Mouse (Mus musculus): ENCODE results near the gene Ccdc155. TPM values are rescaled to one million over a fixed set of nuclear protein-coding genes. Genes with fewer than 3 reads are reported as not detected.
"Not testable (repeated sequence)": the region's sequence is repeated elsewhere in the genome, so short reads cannot be mapped to it uniquely, and the experiment has no call there.

The Ccdc155 gene
- polyA plus RNA-seq, 1 experiment from 2014 or later = 0.53 TPM

GRCm38 (mm10) chr7:45154096-45154992 lies 50.3 kb downstream of the Ccdc155 start, which contains the start of the genes Pih1d1 and Aldh16a1:
Gene Pih1d1, plus strand, starts transcription at chr7:45154303.
Gene Aldh16a1, minus strand, starts transcription at chr7:45154584.
- 0 out of 2 replicates have a peak, but pooled peaks cover 2% of the 10 kb centered on the region for H3K36me3 ChIP-seq (ENCODE audit: control insufficient read depth, insufficient read depth, low read length)
- DNase-seq (ENCODE audit: low spot score) = peak; percentile 99
- H3K27ac ChIP-seq (ENCODE audit: low read depth, low read length) = peak within 1 kb of the TSS; percentile 93
- H3K4me2 ChIP-seq = peak within 1 kb of the TSS; percentile 70
- no peaks in the 10 kb centered on the region for H3K27me3 ChIP-seq (replicated peaks; ENCODE audit: control insufficient read depth, insufficient read depth, low read length)
- H3K9ac ChIP-seq (ENCODE audit: low read depth, low read length) = peak within 1 kb of the TSS; percentile 82
- peak; percentile 95 for ATAC-seq (replicated peaks; ENCODE audit: low FRiP score)
- 3% methylated on average over 69 of the region's 69 CpGs for WGBS
- peak within 1 kb of the TSS; percentile 71 for H3K4me3 ChIP-seq (ENCODE audit: low read depth, low read length)
- H3K4me1 ChIP-seq (replicated peaks; ENCODE audit: control insufficient read depth, insufficient read depth, low read length) = peaks cover 12% of the 10 kb centered on the region
- H3K9me3 ChIP-seq (ENCODE audit: control insufficient read depth, low read length) = no peaks in the 10 kb centered on the region

- Histone ChIP-seq H3K27me3 (replicated peaks; ENCODE audit: control insufficient read depth, insufficient read depth, low read length) (no peaks in the 10 kb centered on the region), H3K4me1 (replicated peaks; ENCODE audit: control insufficient read depth, insufficient read depth, low read length) (peaks cover 12% of the 10 kb centered on the region), H3K9me3 (ENCODE audit: control insufficient read depth, low read length) (no peaks in the 10 kb centered on the region), H3K4me2 (peak overlapping the region; percentile 70), H3K4me3 (ENCODE audit: low read depth, low read length) (peak overlapping the region; percentile 71), H3K27ac (ENCODE audit: low read depth, low read length) (peak overlapping the region; percentile 93), H3K9ac (ENCODE audit: low read depth, low read length) (peak overlapping the region; percentile 82), H3K36me3 (ENCODE audit: control insufficient read depth, insufficient read depth, low read length) (no peaks in the 10 kb centered on the region)
- DNase-seq (ENCODE audit: low spot score) (no peak), ATAC-seq (replicated peaks; ENCODE audit: low FRiP score) (no peak)
- 1% methylated on average over 5 of the region's 5 CpGs for WGBS
Observed at GRCm38 (mm10) chr7:45153586-45153985, 51.1 kb downstream of the Ccdc155 start.

GRCm38 (mm10) chr7:45153052-45153451 lies 51.6 kb downstream of the Ccdc155 start:
- H3K27me3 ChIP-seq (replicated peaks; ENCODE audit: control insufficient read depth, insufficient read depth, low read length); H3K9me3 ChIP-seq (ENCODE audit: control insufficient read depth, low read length); ATAC-seq (replicated peaks; ENCODE audit: low FRiP score); H3K36me3 ChIP-seq (ENCODE audit: control insufficient read depth, insufficient read depth, low read length); DNase-seq (ENCODE audit: low spot score); H3K27ac ChIP-seq (ENCODE audit: low read depth, low read length): not testable (repeated sequence)
- 82% methylated on average over 2 of the region's 2 CpGs for WGBS
- H3K4me3 ChIP-seq (ENCODE audit: low read depth, low read length) = peak overlapping the region; percentile 71
- peak overlapping the region; percentile 82 for H3K9ac ChIP-seq (ENCODE audit: low read depth, low read length)
- peak overlapping the region; percentile 70 for H3K4me2 ChIP-seq
- peaks cover 17% of the 10 kb centered on the region for H3K4me1 ChIP-seq (replicated peaks; ENCODE audit: control insufficient read depth, insufficient read depth, low read length)

DNA sequence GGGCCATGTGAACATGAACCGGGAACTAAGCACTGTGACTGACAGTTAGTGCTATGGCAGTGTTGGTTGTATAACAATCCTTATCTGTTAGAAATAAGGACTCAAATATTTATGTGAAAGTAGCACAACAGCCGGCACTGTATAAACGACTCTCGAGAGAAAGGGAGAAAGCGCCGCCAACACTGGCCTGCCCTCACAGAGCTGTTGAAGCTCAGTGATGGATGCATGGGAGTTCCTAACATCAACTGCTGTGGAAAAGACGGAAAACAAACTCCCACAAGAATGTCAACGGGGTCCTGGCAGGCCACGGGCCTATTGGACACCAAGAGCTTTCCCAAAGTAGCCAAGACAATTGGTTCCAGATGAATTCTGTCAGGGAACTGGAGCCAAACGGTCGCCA lies 53.4 kb downstream of the Ccdc155 start:
- no peak overlapping the region for H3K4me3 ChIP-seq (ENCODE audit: low read depth, low read length)
- ATAC-seq (replicated peaks; ENCODE audit: low FRiP score) (no peak), DNase-seq (ENCODE audit: low spot score) (no peak)
- 65% methylated on average over 11 of the region's 11 CpGs for WGBS
- peaks cover 18% of the 10 kb centered on the region for H3K4me1 ChIP-seq (replicated peaks; ENCODE audit: control insufficient read depth, insufficient read depth, low read length)
- no peak overlapping the region for H3K9ac ChIP-seq (ENCODE audit: low read depth, low read length)
- H3K4me2 ChIP-seq = no peak overlapping the region
- H3K27ac ChIP-seq (ENCODE audit: low read depth, low read length) = no peak overlapping the region
- H3K9me3 ChIP-seq (ENCODE audit: control insufficient read depth, low read length) = no peaks in the 10 kb centered on the region
- no peaks in the 10 kb centered on the region for H3K27me3 ChIP-seq (replicated peaks; ENCODE audit: control insufficient read depth, insufficient read depth, low read length)
- 0 out of 2 replicates have a peak, but pooled peaks cover 3% of the 10 kb centered on the region for H3K36me3 ChIP-seq (ENCODE audit: control insufficient read depth, insufficient read depth, low read length)

- H3K27ac ChIP-seq (ENCODE audit: low read depth, low read length) = no peak overlapping the region
- 76% methylated on average over 4 of the region's 4 CpGs for WGBS
- H3K4me1 ChIP-seq (replicated peaks; ENCODE audit: control insufficient read depth, insufficient read depth, low read length) = peaks cover 15% of the 10 kb centered on the region
Observed at GRCm38 (mm10) chr7:45150321-45150720, 54.4 kb downstream of the Ccdc155 start.

DNA sequence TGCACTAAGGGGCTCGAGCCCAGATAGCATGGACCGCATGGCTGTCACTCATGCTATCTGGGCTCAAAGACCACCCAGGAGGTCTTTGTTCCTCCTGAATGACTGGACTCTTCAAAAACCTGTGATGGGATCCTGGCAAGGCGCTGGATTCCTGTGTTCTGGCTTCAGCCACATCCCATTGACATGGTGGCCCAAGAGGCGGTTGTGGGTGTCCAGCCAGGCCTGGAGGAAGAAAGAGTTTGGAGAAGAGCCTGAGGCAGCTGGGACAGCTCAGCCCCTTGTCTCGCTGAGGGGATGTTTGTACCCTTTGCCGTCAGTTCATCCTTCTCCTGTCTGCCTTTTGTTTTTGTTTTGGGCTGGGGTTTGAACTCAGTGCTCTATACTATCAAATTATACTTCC lies 55.1 kb downstream of the Ccdc155 start:
- DNase-seq (ENCODE audit: low spot score) (no peak), ATAC-seq (replicated peaks; ENCODE audit: low FRiP score) (no peak)
- Histone ChIP-seq H3K9me3 (ENCODE audit: control insufficient read depth, low read length) (no peaks in the 10 kb centered on the region), H3K27ac (ENCODE audit: low read depth, low read length) (no peak overlapping the region; the same call in 1 of the 2 replicates), H3K27me3 (replicated peaks; ENCODE audit: control insufficient read depth, insufficient read depth, low read length) (no peaks in the 10 kb centered on the region), H3K4me2 (no peak overlapping the region), H3K4me1 (replicated peaks; ENCODE audit: control insufficient read depth, insufficient read depth, low read length) (peaks cover 11% of the 10 kb centered on the region), H3K4me3 (ENCODE audit: low read depth, low read length) (no peak overlapping the region), H3K9ac (ENCODE audit: low read depth, low read length) (no peak overlapping the region), H3K36me3 (ENCODE audit: control insufficient read depth, insufficient read depth, low read length) (peaks cover 7% of the 10 kb centered on the region)
- WGBS = 65% methylated on average over 6 of the region's 6 CpGs

More at GRCm38 (mm10) chr7:45150321-45150720, 54.4 kb downstream of the Ccdc155 start:
- H3K4me3 ChIP-seq (ENCODE audit: low read depth, low read length) = no peak overlapping the region
- no peaks in the 10 kb centered on the region for H3K9me3 ChIP-seq (ENCODE audit: control insufficient read depth, low read length)
- H3K4me2 ChIP-seq = no peak overlapping the region
- no peaks in the 10 kb centered on the region for H3K27me3 ChIP-seq (replicated peaks; ENCODE audit: control insufficient read depth, insufficient read depth, low read length)
- peaks cover 5% of the 10 kb centered on the region; the same call in 1 of the 2 replicates for H3K36me3 ChIP-seq (ENCODE audit: control insufficient read depth, insufficient read depth, low read length)
- DNase-seq (ENCODE audit: low spot score) (no peak), ATAC-seq (replicated peaks; ENCODE audit: low FRiP score) (no peak)
- H3K9ac ChIP-seq (ENCODE audit: low read depth, low read length) = no peak overlapping the region

- 68% methylated on average over 4 of the region's 4 CpGs for WGBS
- Histone ChIP-seq H3K27me3 (replicated peaks; ENCODE audit: control insufficient read depth, insufficient read depth, low read length) (no peaks in the 10 kb centered on the region), H3K9me3 (ENCODE audit: control insufficient read depth, low read length) (no peaks in the 10 kb centered on the region), H3K9ac (ENCODE audit: low read depth, low read length) (no peak overlapping the region), H3K36me3 (ENCODE audit: control insufficient read depth, insufficient read depth, low read length) (peaks cover 11% of the 10 kb centered on the region), H3K4me2 (no peak overlapping the region), H3K4me1 (replicated peaks; ENCODE audit: control insufficient read depth, insufficient read depth, low read length) (peaks cover 11% of the 10 kb centered on the region), H3K4me3 (ENCODE audit: low read depth, low read length) (no peak overlapping the region), H3K27ac (ENCODE audit: low read depth, low read length) (0 out of 2 replicates have a peak overlapping the region, but pooled peaks have one; percentile 2)
- DNase-seq (ENCODE audit: low spot score) = no peak
- no peak for ATAC-seq (replicated peaks; ENCODE audit: low FRiP score)
Observed at GRCm38 (mm10) chr7:45148534-45149098, 56.1 kb downstream of the Ccdc155 start.

- Histone ChIP-seq H3K4me3 (ENCODE audit: low read depth, low read length) (no peak overlapping the region), H3K4me1 (replicated peaks; ENCODE audit: control insufficient read depth, insufficient read depth, low read length) (peaks cover 8% of the 10 kb centered on the region; the same call in 1 of the 2 replicates), H3K27me3 (replicated peaks; ENCODE audit: control insufficient read depth, insufficient read depth, low read length) (no peaks in the 10 kb centered on the region), H3K9me3 (ENCODE audit: control insufficient read depth, low read length) (no peaks in the 10 kb centered on the region), H3K36me3 (ENCODE audit: control insufficient read depth, insufficient read depth, low read length) (peaks cover 13% of the 10 kb centered on the region), H3K9ac (ENCODE audit: low read depth, low read length) (no peak overlapping the region), H3K27ac (ENCODE audit: low read depth, low read length) (peak overlapping the region; percentile 19; the same call in 1 of the 2 replicates), H3K4me2 (no peak overlapping the region)
- WGBS = 81% methylated on average over 11 of the region's 11 CpGs
- DNase-seq (ENCODE audit: low spot score) (no peak), ATAC-seq (replicated peaks; ENCODE audit: low FRiP score) (no peak)
Observed at GRCm38 (mm10) chr7:45147899-45148298, 56.8 kb downstream of the Ccdc155 start.

All from liver, embryonic 11.5 days (tissue).